Mouse (Mus musculus): Measurements from ENCODE around the gene Ecd. TPM values are rescaled to one million over a fixed set of nuclear protein-coding genes. Genes with fewer than 3 reads are reported as not detected.

Ecd gene
- polyA plus RNA-seq, 1 experiment = 13.8 TPM

GRCm38 (mm10) chr14:20294117-20294892 is 53.6 kb downstream of the Ecd start, which contains the start of gene Nudt13:
Gene Nudt13 (plus strand): TSS chr14:20294697.
- Histone ChIP-seq H3K27me3 (replicated peaks) (peaks cover 2% of the 10 kb centered on the region), H3K4me1 (peaks cover 41% of the 10 kb centered on the region), H3K4me3 (replicated peaks) (peak within 1 kb of the TSS; percentile 91), H3K9me3 (no peaks in the 10 kb centered on the region), H3K36me3 (replicated peaks; ENCODE audit: low read length) (peaks cover 2% of the 10 kb centered on the region)
- no peak for TF ChIP-seq GATA1 (IDR thresholded peaks at IDR 0.05; ENCODE audit: borderline replicate concordance, low read length)
- TF ChIP-seq FLI1 (IDR thresholded peaks at IDR 0.05; ENCODE audit: low read length) = no peak

DNA sequence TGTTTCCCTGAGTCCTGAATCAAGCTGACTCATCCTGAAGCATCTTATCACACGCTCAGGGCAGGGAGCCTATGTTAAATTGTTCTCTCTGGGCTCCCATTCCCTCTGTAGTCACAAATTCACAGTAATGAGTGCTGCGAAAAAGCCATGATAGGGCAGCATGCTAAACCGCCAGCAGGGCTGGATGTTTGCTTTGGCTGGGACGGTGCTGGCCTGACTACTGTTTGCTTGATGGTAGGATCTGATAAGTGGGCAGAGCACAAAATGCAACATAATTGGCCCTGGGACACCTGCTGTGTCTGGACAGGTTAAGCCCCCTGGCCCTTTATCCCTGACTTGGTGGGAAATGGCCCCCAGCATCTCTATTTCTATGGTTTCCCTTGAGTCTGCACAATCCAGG is 56.5 kb downstream of the Ecd start:
- H3K36me3 ChIP-seq (replicated peaks; ENCODE audit: low read length) = no peaks in the 10 kb centered on the region
- H3K27me3 ChIP-seq (replicated peaks) = peaks cover 4% of the 10 kb centered on the region
- H3K4me3 ChIP-seq (replicated peaks) = no peak overlapping the region
- H3K4me1 ChIP-seq = peaks cover 43% of the 10 kb centered on the region
- H3K9me3 ChIP-seq = no peaks in the 10 kb centered on the region
- TF ChIP-seq FLI1 (IDR thresholded peaks at IDR 0.05; ENCODE audit: low read length) = no peak
- TF ChIP-seq GATA1 (IDR thresholded peaks at IDR 0.05; ENCODE audit: borderline replicate concordance, low read length) = no peak

Other genes starting within 250 kb of the Ecd start
- gene Saysd1, start 209.6 kb downstream of the Ecd start, polyA plus RNA-seq (2012; ENCODE audit: insufficient read depth, low replicate concordance) = 9.9 and 29.2 TPM in 2 replicates
- gene Kcnk5, start 166.3 kb downstream of the Ecd start, polyA plus RNA-seq (2012; ENCODE audit: insufficient read depth, low replicate concordance) = 13.5 and 15.9 TPM in 2 replicates
- not detected in 2 replicates for gene Kcnk16, start 78.9 kb downstream of the Ecd start, polyA plus RNA-seq (2012; ENCODE audit: insufficient read depth, low replicate concordance)
- gene Nudt13, start 53.4 kb downstream of the Ecd start, polyA plus RNA-seq (2012; ENCODE audit: insufficient read depth, low replicate concordance) = 1.4 and 2.6 TPM in 2 replicates
- 13.7 and 15.8 TPM in 2 replicates for gene Fam149b, start within 50 bp of the Ecd start, polyA plus RNA-seq (2012; ENCODE audit: insufficient read depth, low replicate concordance)
- 34.4 and 53.3 TPM in 2 replicates for gene Dnajc9, start 40.8 kb upstream of the Ecd start, polyA plus RNA-seq (2012; ENCODE audit: insufficient read depth, low replicate concordance)
- 17.7 and 18.6 TPM in 2 replicates for gene Mrps16, start 45.5 kb upstream of the Ecd start, polyA plus RNA-seq (2012; ENCODE audit: insufficient read depth, low replicate concordance)
- gene Cfap70, start 104.1 kb upstream of the Ecd start, polyA plus RNA-seq (2012; ENCODE audit: insufficient read depth, low replicate concordance) = not detected in 2 replicates
- gene Anxa7, start 132.0 kb upstream of the Ecd start, polyA plus RNA-seq (2012; ENCODE audit: insufficient read depth, low replicate concordance) = 37.0 and 167 TPM in 2 replicates
- gene Mss51, start 148.8 kb upstream of the Ecd start, polyA plus RNA-seq (2012; ENCODE audit: insufficient read depth, low replicate concordance) = not detected in 2 replicates
- 1.00 and 1.6 TPM in 2 replicates for gene Ppp3cb, start 198.5 kb upstream of the Ecd start, polyA plus RNA-seq (2012; ENCODE audit: insufficient read depth, low replicate concordance)